Mouse (Mus musculus) myocyte (in vitro differentiated cells): ENCODE measurements around the gene Rbm47. TPM values are rescaled to one million over a fixed set of nuclear protein-coding genes. Genes with fewer than 3 reads are reported as not detected.

Source experiments
- H3K27me3 ChIP-seq: one replicate; pipeline ENCODE4 v1.6.1; 2011; ENCODE audit not compliant: control insufficient read depth, insufficient read depth, insufficient read length
- H3K36me3 ChIP-seq: one replicate; pipeline ENCODE4 v1.6.1; 2011; ENCODE audit not compliant: control insufficient read depth, insufficient read depth
- H3K4me2 ChIP-seq: one replicate; pipeline ENCODE4 v1.6.1; 2011; ENCODE audit warnings: low read depth, control low read depth
- H3K4me3 ChIP-seq: one replicate; pipeline ENCODE4 v1.5.1; 2011; ENCODE audit warnings: mild to moderate bottlenecking, control low read depth, moderate library complexity
- H3K79me2 ChIP-seq: one replicate; pipeline ENCODE4 v1.6.1; 2011; ENCODE audit not compliant: control insufficient read depth, insufficient read depth
- H3ac ChIP-seq: one replicate; pipeline ENCODE4 v1.6.1; 2011; ENCODE audit not compliant: control insufficient read depth, insufficient read length
- CEBPB ChIP-seq: IDR thresholded peaks from 2 replicates; pipeline ENCODE4 v1.6.1; 2011; ENCODE audit warnings: mild to moderate bottlenecking, moderate library complexity; ENCODE audit not compliant: poor library complexity, insufficient read depth, severe bottlenecking
- E2F4 ChIP-seq: IDR thresholded peaks from one replicate; pipeline ENCODE4 v1.6.1; 2011; ENCODE audit warnings: mild to moderate bottlenecking, control low read depth, moderate library complexity; ENCODE audit not compliant: insufficient read depth
- MAX ChIP-seq: IDR thresholded peaks from one replicate; pipeline ENCODE4 v1.6.1; 2011; ENCODE audit warnings: low read depth, mild to moderate bottlenecking, control low read depth
- MYOD1 ChIP-seq, 3 experiments: IDR thresholded peaks; one replicate each; pipeline ENCODE4 v1.6.1; 2011; ENCODE audit warnings: control low read depth in 2 of 3, low read depth in 2 of 3, mild to moderate bottlenecking in 2 of 3, moderate library complexity in 1 of 3; ENCODE audit not compliant: insufficient read length in 2 of 3, control insufficient read depth in 1 of 3
- MYOG ChIP-seq, 3 experiments: IDR thresholded peaks; one replicate each; pipeline ENCODE4 v1.6.1; 2011; ENCODE audit warnings: control low read depth in 2 of 3, low read depth in 2 of 3, mild to moderate bottlenecking in 2 of 3; ENCODE audit not compliant: insufficient read length in 2 of 3, control insufficient read depth in 1 of 3, insufficient read depth in 1 of 3
- POLR2A ChIP-seq: IDR thresholded peaks from one replicate; pipeline ENCODE4 v1.6.1; 2011; ENCODE audit warnings: low read depth, mild to moderate bottlenecking, control low read depth, moderate library complexity; ENCODE audit not compliant: insufficient read length
- POLR2AphosphoS2 ChIP-seq: IDR thresholded peaks from one replicate; pipeline ENCODE4 v1.6.1; 2011; ENCODE audit warnings: low read depth, control low read depth; ENCODE audit not compliant: insufficient read length
- REST ChIP-seq: IDR thresholded peaks from one replicate; pipeline ENCODE4 v1.6.1; 2011; ENCODE audit warnings: mild to moderate bottlenecking, control low read depth, moderate library complexity; ENCODE audit not compliant: insufficient read depth, insufficient read length
- SRF ChIP-seq: IDR thresholded peaks from one replicate; pipeline ENCODE4 v1.6.1; 2011; ENCODE audit warnings: low read depth; ENCODE audit not compliant: control insufficient read depth, insufficient read length
- TCF12 ChIP-seq: IDR thresholded peaks from one replicate; pipeline ENCODE4 v1.6.1; 2011; ENCODE audit warnings: mild to moderate bottlenecking, control low read depth; ENCODE audit not compliant: poor library complexity, insufficient read depth, severe bottlenecking
- TCF3 ChIP-seq: IDR thresholded peaks from one replicate; pipeline ENCODE4 v1.6.1; 2011; ENCODE audit warnings: low read depth, control low read depth; ENCODE audit not compliant: insufficient read length
- USF1 ChIP-seq: IDR thresholded peaks from one replicate; pipeline ENCODE4 v1.6.1; 2011; ENCODE audit warnings: low read depth, mild to moderate bottlenecking, control low read depth, moderate library complexity
- polyA plus RNA-seq: library from polyadenylated mRNA; unstranded; fragments of >200 nt; fragmentation: generic; extraction: Trizol; gene quantifications from one replicate; pipeline ENCODE4 v1.2.1, GENCODE M21; 2012; ENCODE audit warnings: missing spikeins

The Rbm47 gene
- polyA plus RNA-seq, 1 experiment, result 0.10 TPM

- TF ChIP-seq MAX, result no peak
- no peak for TF ChIP-seq POLR2AphosphoS2
- no peak for TF ChIP-seq POLR2A
- TF ChIP-seq SRF, result no peak
- TF ChIP-seq E2F4, result no peak
- no peak for TF ChIP-seq MYOD1 (IDR thresholded peaks at IDR 0.05; ENCODE audit: control insufficient read depth in 1 of 3, insufficient read length in 2 of 3, low read depth in 2 of 3)
- no peak for TF ChIP-seq TCF3
- TF ChIP-seq REST, result no peak
- no peak for TF ChIP-seq CEBPB
- no peak for TF ChIP-seq MYOG (IDR thresholded peaks at IDR 0.05; ENCODE audit: control insufficient read depth in 1 of 3, insufficient read depth in 1 of 3, insufficient read length in 2 of 3, low read depth in 2 of 3)
- no peak for TF ChIP-seq USF1
- no peak for TF ChIP-seq TCF12
Measured at GRCm38 (mm10) chr5:66114208-66114607, 58.7 kb downstream of the Rbm47 start.

DNA sequence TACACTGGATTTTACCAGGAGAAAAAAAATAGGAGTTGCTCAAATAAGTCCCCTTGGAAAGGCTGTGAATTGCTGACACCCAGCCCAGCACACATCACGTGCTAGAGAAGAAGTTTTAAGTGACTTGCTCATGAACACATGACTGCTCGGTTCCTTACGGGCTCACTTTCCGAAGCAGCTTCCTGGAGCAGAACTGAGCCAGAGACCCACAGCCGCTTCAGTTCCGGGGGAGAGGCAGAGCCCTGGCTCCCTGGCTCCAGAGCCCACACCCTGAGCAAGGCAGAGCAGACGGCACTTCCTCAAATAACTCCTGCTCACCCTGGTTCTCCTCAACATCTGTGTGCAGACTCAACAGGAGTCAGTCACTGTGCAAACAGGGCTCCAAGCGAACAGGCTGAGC is 60.9 kb downstream of the Rbm47 start:
- no peaks in the 10 kb centered on the region for H3K36me3 ChIP-seq
- TF ChIP-seq POLR2AphosphoS2, result no peak
- TF ChIP-seq E2F4, result no peak
- TF ChIP-seq MYOG (IDR thresholded peaks at IDR 0.05; ENCODE audit: control insufficient read depth in 1 of 3, insufficient read depth in 1 of 3, insufficient read length in 2 of 3, low read depth in 2 of 3), result no peak
- TF ChIP-seq MAX, result no peak
- TF ChIP-seq POLR2A, result no peak
- TF ChIP-seq TCF3, result no peak
- TF ChIP-seq MYOD1 (IDR thresholded peaks at IDR 0.05; ENCODE audit: control insufficient read depth in 1 of 3, insufficient read length in 2 of 3, low read depth in 2 of 3), result no peak
- no peaks in the 10 kb centered on the region for H3K27me3 ChIP-seq
- H3K79me2 ChIP-seq, result no peaks in the 10 kb centered on the region
- no peak overlapping the region for H3K4me2 ChIP-seq
- no peak overlapping the region for H3K4me3 ChIP-seq
- no peak overlapping the region for H3ac ChIP-seq

More at GRCm38 (mm10) chr5:66114208-66114607, 58.7 kb downstream of the Rbm47 start:
- Histone ChIP-seq H3ac (no peak overlapping the region), H3K4me2 (no peak overlapping the region), H3K27me3 (no peaks in the 10 kb centered on the region), H3K36me3 (no peaks in the 10 kb centered on the region), H3K4me3 (no peak overlapping the region), H3K79me2 (no peaks in the 10 kb centered on the region)

- H3K4me2 ChIP-seq, result no peak overlapping the region
- H3K4me3 ChIP-seq, result no peak overlapping the region
- H3K36me3 ChIP-seq, result no peaks in the 10 kb centered on the region
- TF ChIP-seq TCF3 (no peak), MAX (no peak), CEBPB (no peak), E2F4 (no peak), POLR2AphosphoS2 (no peak), MYOG (IDR thresholded peaks at IDR 0.05; ENCODE audit: control insufficient read depth in 1 of 3, insufficient read depth in 1 of 3, insufficient read length in 2 of 3, low read depth in 2 of 3) (no peak), TCF12 (no peak), MYOD1 (IDR thresholded peaks at IDR 0.05; ENCODE audit: control insufficient read depth in 1 of 3, insufficient read length in 2 of 3, low read depth in 2 of 3) (no peak), USF1 (no peak), REST (no peak), SRF (no peak), POLR2A (no peak)
- no peaks in the 10 kb centered on the region for H3K27me3 ChIP-seq
- H3K79me2 ChIP-seq, result no peaks in the 10 kb centered on the region
- no peak overlapping the region for H3ac ChIP-seq
Measured at GRCm38 (mm10) chr5:66106372-66106771, 66.5 kb downstream of the Rbm47 start.

DNA sequence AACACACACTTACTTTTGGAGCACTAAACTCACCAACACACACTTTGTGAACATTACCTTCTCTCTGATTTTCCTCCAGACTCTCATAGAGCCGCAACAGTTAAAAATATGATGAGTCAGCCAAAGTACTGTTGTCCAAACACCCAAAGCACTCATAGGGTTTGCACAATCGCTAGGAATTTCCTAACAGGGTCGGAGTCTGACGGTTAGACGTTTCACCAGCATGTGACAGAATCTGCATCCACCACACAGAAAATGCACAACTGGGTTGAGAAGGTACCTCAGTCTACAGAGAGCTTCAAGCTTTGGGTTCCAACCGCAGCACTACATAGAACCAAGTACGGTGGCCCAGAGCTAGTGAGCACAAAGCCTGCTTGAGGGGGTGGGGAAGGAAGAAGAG is 67.0 kb downstream of the Rbm47 start:
- Histone ChIP-seq H3K4me3 (no peak overlapping the region), H3K4me2 (no peak overlapping the region), H3K36me3 (no peaks in the 10 kb centered on the region), H3K79me2 (no peaks in the 10 kb centered on the region), H3K27me3 (no peaks in the 10 kb centered on the region), H3ac (no peak overlapping the region)
- TF ChIP-seq SRF (no peak), E2F4 (no peak), TCF3 (no peak), REST (no peak), USF1 (no peak), POLR2AphosphoS2 (no peak), CEBPB (no peak), MYOD1 (IDR thresholded peaks at IDR 0.05; ENCODE audit: control insufficient read depth in 1 of 3, insufficient read length in 2 of 3, low read depth in 2 of 3) (no peak), MYOG (IDR thresholded peaks at IDR 0.05; ENCODE audit: control insufficient read depth in 1 of 3, insufficient read depth in 1 of 3, insufficient read length in 2 of 3, low read depth in 2 of 3) (no peak), POLR2A (no peak)

DNA sequence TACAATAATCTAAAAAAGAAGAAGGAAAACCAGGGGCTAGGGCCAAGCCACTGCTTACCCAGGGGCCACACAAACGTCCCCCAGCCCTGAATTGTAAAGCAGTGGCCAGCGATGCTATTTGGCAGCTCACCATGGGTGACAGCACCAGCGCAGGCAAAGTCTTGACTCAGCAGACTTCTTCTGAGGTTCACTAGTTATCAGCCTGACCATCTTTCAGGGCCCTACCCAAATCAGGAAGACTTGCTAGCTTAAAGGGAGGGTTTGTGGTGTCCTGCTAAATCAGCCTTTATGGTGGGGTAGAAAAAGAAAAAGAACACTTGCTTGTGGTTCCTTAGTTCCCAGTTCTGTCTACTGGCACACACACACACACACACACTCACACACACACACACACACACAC is 67.6 kb downstream of the Rbm47 start:
- Histone ChIP-seq H3ac (no peak overlapping the region), H3K27me3 (no peaks in the 10 kb centered on the region), H3K4me2 (no peak overlapping the region), H3K79me2 (no peaks in the 10 kb centered on the region), H3K4me3 (no peak overlapping the region), H3K36me3 (no peaks in the 10 kb centered on the region)
- TF ChIP-seq E2F4, result no peak
